Comparison of ENCODE assay signal across 8 mouse cellular contexts in genomic region chr8:124070363-124071324, GRCm38 (mm10). TPM values are rescaled to one million over a fixed set of nuclear protein-coding genes. Genes with fewer than 3 reads are reported as not detected.
DNase-seq lines count a peak whose midpoint lies in the region; ATAC-seq lines count a peak whose summit lies in the region.

No protein-coding gene starts in this region.

- H3K4me2 ChIP-seq in hindbrain, embryonic 16.5 days (ENCODE audit: low read length) = no peak overlapping the region; the same call in 1 of the 2 replicates

- peak; percentile 83 for ATAC-seq in hindbrain, embryonic 16.5 days

- H3K9ac ChIP-seq in hindbrain, embryonic 16.5 days (ENCODE audit: low read depth, low read length) = peak overlapping the region; percentile 32; the same call in 1 of the 2 replicates

- H3K4me1 ChIP-seq in hindbrain, embryonic 16.5 days (ENCODE audit: control insufficient read depth, insufficient read depth, low read depth, low read length) = peaks cover 20% of the 10 kb centered on the region

- H3K4me3 ChIP-seq in hindbrain, embryonic 16.5 days (ENCODE audit: low read length) = no peak overlapping the region

- H3K27me3 ChIP-seq in hindbrain, embryonic 16.5 days (replicated peaks; ENCODE audit: control insufficient read depth, insufficient read depth, low read length) = no peaks in the 10 kb centered on the region

- H3K36me3 ChIP-seq in hindbrain, embryonic 16.5 days (ENCODE audit: control insufficient read depth, insufficient read depth, low read length) = no peaks in the 10 kb centered on the region

- no peaks in the 10 kb centered on the region for H3K9me3 ChIP-seq in hindbrain, embryonic 16.5 days (ENCODE audit: control insufficient read depth, low read length)

- H3K27ac ChIP-seq in hindbrain, embryonic 16.5 days (ENCODE audit: low read depth, low read length) = no peak overlapping the region

- DNase-seq in cerebellum, postnatal 14 days = peak; percentile 70 to 75
- no peak for DNase-seq in cerebellum, adult 11 months
- DNase-seq in thymus, postnatal 25 days = peak; percentile 52
- no peak for DNase-seq in thymus, postnatal 10 days (ENCODE audit: low spot score in 2 of 2)
- peak; percentile 68 for DNase-seq in lung, postnatal 36 days
- DNase-seq in ovary, postnatal 10 days (ENCODE audit: low spot score) = no peak
- DNase-seq in thymus, postnatal 4 days = no peak

- 19% methylated on average over 18 of the region's 18 CpGs for WGBS in hindbrain, embryonic 16.5 days

RNA-seq across cellular contexts. Expression of gene Urb2, which starts 49.3 kb away (rescaled TPM):
- 2.6 and 4.7 TPM in 2 replicates for polyA plus RNA-seq in hindbrain, embryonic 16.5 days (2015; fragmentation: Nextera tagmentation; extraction: Ambion mirVana)

RNA-seq across cellular contexts. Expression of gene Taf5l, which starts 49.4 kb away (rescaled TPM):
- 18.6 and 20.7 TPM in 2 replicates for polyA plus RNA-seq in hindbrain, embryonic 16.5 days (2015; fragmentation: Nextera tagmentation; extraction: Ambion mirVana)

Comparison
In these comparisons a context has a peak if more than half of its experiments do, and no peak if none do; other contexts are left out.
1. DNase-seq: peak in cerebellum, postnatal 14 days (2 of 2), thymus, postnatal 25 days (single experiment) and lung, postnatal 36 days (single experiment); none in cerebellum, adult 11 months (single experiment), thymus, postnatal 10 days (0 of 2), ovary, postnatal 10 days (single experiment) and thymus, postnatal 4 days (single experiment).